ENCODE assay signal across 20 mouse cellular contexts in genomic region chr6:97430519-97430918, GRCm38 (mm10).
DNase-seq lines count a peak whose midpoint lies in the region; ATAC-seq and TF ChIP-seq lines count a peak whose summit lies in the region.
"Had no signal": no experiment of that assay in that cellular context is flagged by ENCODE, and none has a peak within 500 bp of the region (broad histone marks: within the 10 kb centered on the region; RNA-seq: fewer than 3 reads in every experiment).

No protein-coding gene starts in this region.

- H3K4me2 ChIP-seq in intestine, embryonic 16.5 days (ENCODE audit: low read depth, low read length) = no peak overlapping the region
- no peak overlapping the region for H3K4me2 ChIP-seq in intestine, postnatal 0 days (replicated peaks; ENCODE audit: low read depth)
- H3K4me2 ChIP-seq: forebrain, embryonic 15.5 days had no signal

- no peak overlapping the region for H3K4me3 ChIP-seq in heart, embryonic 10.5 days
- H3K4me3 ChIP-seq in intestine, embryonic 16.5 days (ENCODE audit: low read length) = no peak overlapping the region
- no peak overlapping the region for H3K4me3 ChIP-seq in intestine, postnatal 0 days (ENCODE audit: low read depth, low read length)
- no peak overlapping the region for H3K4me3 ChIP-seq in liver, adult 2 months (ENCODE audit: insufficient read depth, low read depth, low read length)
- H3K4me3 ChIP-seq in macrophage (ENCODE audit: inconsistent target) = peak overlapping the region; percentile 43
- H3K4me3 ChIP-seq: forebrain, embryonic 15.5 days; midbrain, embryonic 10.5 days had no signal

- H3K4me1 ChIP-seq in heart, embryonic 10.5 days = peaks cover 19% of the 10 kb centered on the region
- peaks cover 6% of the 10 kb centered on the region; the same call in 1 of the 2 replicates for H3K4me1 ChIP-seq in intestine, embryonic 16.5 days (ENCODE audit: control insufficient read depth, insufficient read depth, low read length)
- H3K4me1 ChIP-seq in intestine, postnatal 0 days (replicated peaks; ENCODE audit: control insufficient read depth, insufficient read depth, low read length) = 0 out of 2 replicates have a peak, but pooled peaks cover 5% of the 10 kb centered on the region
- H3K4me1 ChIP-seq in liver, adult 2 months (ENCODE audit: control insufficient read depth, insufficient read depth, low read length) = peaks cover 11% of the 10 kb centered on the region; the same call in 1 of the 2 replicates
- H3K4me1 ChIP-seq: forebrain, embryonic 15.5 days had no signal

- no peak overlapping the region for H3K9ac ChIP-seq in intestine, embryonic 16.5 days (ENCODE audit: low read depth, low read length)
- H3K9ac ChIP-seq in intestine, postnatal 0 days (ENCODE audit: low read depth, low read length) = no peak overlapping the region
- H3K9ac ChIP-seq in liver, adult 2 months (ENCODE audit: low read depth, low read length) = no peak overlapping the region
- H3K9ac ChIP-seq: forebrain, embryonic 15.5 days had no signal

- TF ChIP-seq POLR2A in liver, adult 2 months (IDR thresholded peaks at IDR 0.05; ENCODE audit: extremely low read depth, insufficient read depth, low read length) = no peak

- no peak for DNase-seq in heart, embryonic 10.5 days (ENCODE audit: low spot score)
- DNase-seq in heart, adult 9 months (ENCODE audit: low spot score in 2 of 2) = no peak
- DNase-seq in liver, adult 2 months (ENCODE audit: extremely low read depth, low read depth, low spot score) = no peak
- DNase-seq in liver = no peak
- DNase-seq in adrenal gland, postnatal 14 days = no peak
- DNase-seq: adrenal gland, postnatal 10 days; cerebellum, adult 11-12 months; cerebellum, postnatal 14 days; embryo, embryonic 11 days; gastrocnemius, postnatal 36 days; lung, adult 18-20 months; right cerebral cortex, postnatal 25 days; thymus, postnatal 4 days had no signal

- 0 out of 2 replicates have a peak, but pooled peaks have one; percentile 31 for ATAC-seq in intestine, embryonic 16.5 days
- ATAC-seq in intestine, postnatal 0 days = no peak
- ATAC-seq: activated CD4-positive, CD25-positive, alpha-beta regulatory T cell, adult 4 months; forebrain, embryonic 15.5 days had no signal

- WGBS in heart, embryonic 10.5 days = 49% methylated on average over 6 of the region's 6 CpGs
- WGBS in intestine, embryonic 16.5 days = 53% methylated on average over 6 of the region's 6 CpGs
- 35% methylated on average over 6 of the region's 6 CpGs for WGBS in intestine, postnatal 0 days
- 40% methylated on average over 6 of the region's 6 CpGs for WGBS in liver, adult 2 months
- 29% methylated on average over 6 of the region's 6 CpGs for WGBS in macrophage (ENCODE audit: missing documents)

- H3K9me3 ChIP-seq in heart, embryonic 10.5 days = no peaks in the 10 kb centered on the region
- H3K9me3 ChIP-seq in intestine, embryonic 16.5 days (ENCODE audit: control insufficient read depth, low read length) = no peaks in the 10 kb centered on the region
- no peaks in the 10 kb centered on the region for H3K9me3 ChIP-seq in intestine, postnatal 0 days (ENCODE audit: control insufficient read depth)
- H3K9me3 ChIP-seq: forebrain, embryonic 15.5 days; midbrain, embryonic 10.5 days had no signal

- H3K36me3 ChIP-seq in heart, embryonic 10.5 days = no peaks in the 10 kb centered on the region
- H3K36me3 ChIP-seq in intestine, embryonic 16.5 days (ENCODE audit: control insufficient read depth, insufficient read depth, low read length) = no peaks in the 10 kb centered on the region
- no peaks in the 10 kb centered on the region for H3K36me3 ChIP-seq in intestine, postnatal 0 days (ENCODE audit: control insufficient read depth, insufficient read depth)
- H3K36me3 ChIP-seq in liver, adult 2 months (ENCODE audit: control insufficient read depth, insufficient read depth, low read length) = no peaks in the 10 kb centered on the region
- peaks cover 7% of the 10 kb centered on the region for H3K36me3 ChIP-seq in macrophage (ENCODE audit: inconsistent target)
- H3K36me3 ChIP-seq: forebrain, embryonic 15.5 days; G1E; midbrain, embryonic 10.5 days had no signal

- peak overlapping the region; percentile 38; the same call in 1 of the 2 replicates for H3K27ac ChIP-seq in heart, embryonic 10.5 days
- H3K27ac ChIP-seq in intestine, embryonic 16.5 days (ENCODE audit: low read length) = no peak overlapping the region; the same call in 1 of the 2 replicates
- H3K27ac ChIP-seq in intestine, postnatal 0 days (ENCODE audit: low read depth, low read length) = no peak overlapping the region
- peak overlapping the region; percentile 65 for H3K27ac ChIP-seq in liver, adult 2 months (replicated peaks; ENCODE audit: insufficient read depth, low read depth, low read length)
- peak overlapping the region; percentile 100 for H3K27ac ChIP-seq in macrophage
- H3K27ac ChIP-seq: forebrain, embryonic 15.5 days; midbrain, embryonic 10.5 days had no signal

- H3K27me3 ChIP-seq in heart, embryonic 10.5 days (ENCODE audit: insufficient read depth, poor library complexity, severe bottlenecking) = no peaks in the 10 kb centered on the region
- H3K27me3 ChIP-seq in intestine, embryonic 16.5 days (replicated peaks; ENCODE audit: control insufficient read depth, insufficient read depth, low read length) = no peaks in the 10 kb centered on the region
- H3K27me3 ChIP-seq in intestine, postnatal 0 days (replicated peaks; ENCODE audit: control insufficient read depth, insufficient read depth, low read length) = no peaks in the 10 kb centered on the region
- no peaks in the 10 kb centered on the region for H3K27me3 ChIP-seq in liver, adult 2 months (ENCODE audit: control insufficient read depth, insufficient read depth, low read length)
- H3K27me3 ChIP-seq: forebrain, embryonic 15.5 days had no signal

- H3K79me2 ChIP-seq in liver, adult 2 months (ENCODE audit: control insufficient read depth, insufficient read depth, low read length) = no peaks in the 10 kb centered on the region; the same call in 1 of the 2 replicates
- H3K79me2 ChIP-seq in macrophage (ENCODE audit: inconsistent target) = peaks cover 83% of the 10 kb centered on the region

- TF ChIP-seq CTCF in intestine, postnatal 0 days (IDR thresholded peaks at IDR 0.05; ENCODE audit: low read depth) = no peak
- TF ChIP-seq CTCF in liver, adult 2 months (IDR thresholded peaks at IDR 0.05; ENCODE audit: low read depth, low read length) = no peak

Comparison
In these comparisons a context has a peak if more than half of its experiments do, and no peak if none do; other contexts are left out.
1. H3K27ac ChIP-seq: peak in heart, embryonic 10.5 days (single experiment), liver, adult 2 months (single experiment) and macrophage (single experiment); none in intestine, embryonic 16.5 days (single experiment) and intestine, postnatal 0 days (single experiment).